Mouse (Mus musculus): ENCODE measurements around the gene Glrp1.

- TF ChIP-seq CTCF (conservative IDR thresholded peaks at IDR 0.05; ENCODE audit: low read length) (no peak), POU5F1 (IDR thresholded peaks at IDR 0.05; ENCODE audit: borderline replicate concordance, low read length) (no peak)
Observed at GRCm38 (mm10) chr1:88543608-88544007, 33.7 kb upstream of the Glrp1 start.
